Mouse (Mus musculus) C2C12 (cell line): Measurements from ENCODE around the gene Pls1.

Experiments
- CEBPB ChIP-seq: IDR thresholded peaks from one replicate; pipeline ENCODE4 v1.6.1; 2011; ENCODE audit warnings: low read depth, mild to moderate bottlenecking, control low read depth, moderate library complexity
- CTCF ChIP-seq: IDR thresholded peaks from one replicate; pipeline ENCODE4 v1.5.1; 2011; ENCODE audit not compliant: control insufficient read depth, insufficient read depth, insufficient read length

DNA sequence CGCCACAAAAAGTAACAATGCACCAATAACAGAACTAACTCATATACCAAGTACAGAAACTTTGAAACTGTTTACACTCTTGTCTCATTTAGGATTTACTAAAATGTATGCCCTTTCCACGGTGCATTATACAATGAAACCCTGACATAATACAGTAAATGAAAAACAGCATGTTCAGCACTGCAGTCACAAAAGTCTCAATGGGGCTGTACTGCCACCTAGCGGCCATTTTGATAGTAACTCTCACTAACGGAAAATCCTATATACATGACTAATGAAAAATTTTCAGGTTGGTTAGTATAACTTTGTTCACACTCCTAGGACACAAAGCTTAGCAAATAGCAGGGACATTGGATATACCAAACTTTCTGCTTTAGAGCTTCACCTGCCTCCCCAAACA is 7.8 kb upstream of the Pls1 start:
- no peak for TF ChIP-seq CEBPB
- TF ChIP-seq CTCF = peak; percentile 26
